Mouse (Mus musculus) myocyte (in vitro differentiated cells): ENCODE measurements around the gene Klf3. TPM values are rescaled to one million over a fixed set of nuclear protein-coding genes. Genes with fewer than 3 reads are reported as not detected.

Experiments
- H3K27me3 ChIP-seq: one replicate; pipeline ENCODE4 v1.6.1; 2011; ENCODE audit not compliant: control insufficient read depth, insufficient read depth, insufficient read length
- H3K36me3 ChIP-seq: one replicate; pipeline ENCODE4 v1.6.1; 2011; ENCODE audit not compliant: control insufficient read depth, insufficient read depth
- H3K4me2 ChIP-seq: one replicate; pipeline ENCODE4 v1.6.1; 2011; ENCODE audit warnings: low read depth, control low read depth
- H3K4me3 ChIP-seq: one replicate; pipeline ENCODE4 v1.5.1; 2011; ENCODE audit warnings: mild to moderate bottlenecking, control low read depth, moderate library complexity
- H3K79me2 ChIP-seq: one replicate; pipeline ENCODE4 v1.6.1; 2011; ENCODE audit not compliant: control insufficient read depth, insufficient read depth
- H3ac ChIP-seq: one replicate; pipeline ENCODE4 v1.6.1; 2011; ENCODE audit not compliant: control insufficient read depth, insufficient read length
- CEBPB ChIP-seq: IDR thresholded peaks from 2 replicates; pipeline ENCODE4 v1.6.1; 2011; ENCODE audit warnings: mild to moderate bottlenecking, moderate library complexity; ENCODE audit not compliant: poor library complexity, insufficient read depth, severe bottlenecking
- E2F4 ChIP-seq: IDR thresholded peaks from one replicate; pipeline ENCODE4 v1.6.1; 2011; ENCODE audit warnings: mild to moderate bottlenecking, control low read depth, moderate library complexity; ENCODE audit not compliant: insufficient read depth
- MAX ChIP-seq: IDR thresholded peaks from one replicate; pipeline ENCODE4 v1.6.1; 2011; ENCODE audit warnings: low read depth, mild to moderate bottlenecking, control low read depth
- MYOD1 ChIP-seq, 3 experiments: IDR thresholded peaks; one replicate each; pipeline ENCODE4 v1.6.1; 2011; ENCODE audit warnings: control low read depth in 2 of 3, low read depth in 2 of 3, mild to moderate bottlenecking in 2 of 3, moderate library complexity in 1 of 3; ENCODE audit not compliant: insufficient read length in 2 of 3, control insufficient read depth in 1 of 3
- MYOG ChIP-seq, 3 experiments: IDR thresholded peaks; one replicate each; pipeline ENCODE4 v1.6.1; 2011; ENCODE audit warnings: control low read depth in 2 of 3, low read depth in 2 of 3, mild to moderate bottlenecking in 2 of 3; ENCODE audit not compliant: insufficient read length in 2 of 3, control insufficient read depth in 1 of 3, insufficient read depth in 1 of 3
- POLR2A ChIP-seq: IDR thresholded peaks from one replicate; pipeline ENCODE4 v1.6.1; 2011; ENCODE audit warnings: low read depth, mild to moderate bottlenecking, control low read depth, moderate library complexity; ENCODE audit not compliant: insufficient read length
- POLR2AphosphoS2 ChIP-seq: IDR thresholded peaks from one replicate; pipeline ENCODE4 v1.6.1; 2011; ENCODE audit warnings: low read depth, control low read depth; ENCODE audit not compliant: insufficient read length
- REST ChIP-seq: IDR thresholded peaks from one replicate; pipeline ENCODE4 v1.6.1; 2011; ENCODE audit warnings: mild to moderate bottlenecking, control low read depth, moderate library complexity; ENCODE audit not compliant: insufficient read depth, insufficient read length
- SRF ChIP-seq: IDR thresholded peaks from one replicate; pipeline ENCODE4 v1.6.1; 2011; ENCODE audit warnings: low read depth; ENCODE audit not compliant: control insufficient read depth, insufficient read length
- TCF12 ChIP-seq: IDR thresholded peaks from one replicate; pipeline ENCODE4 v1.6.1; 2011; ENCODE audit warnings: mild to moderate bottlenecking, control low read depth; ENCODE audit not compliant: poor library complexity, insufficient read depth, severe bottlenecking
- TCF3 ChIP-seq: IDR thresholded peaks from one replicate; pipeline ENCODE4 v1.6.1; 2011; ENCODE audit warnings: low read depth, control low read depth; ENCODE audit not compliant: insufficient read length
- USF1 ChIP-seq: IDR thresholded peaks from one replicate; pipeline ENCODE4 v1.6.1; 2011; ENCODE audit warnings: low read depth, mild to moderate bottlenecking, control low read depth, moderate library complexity
- polyA plus RNA-seq: library from polyadenylated mRNA; unstranded; fragments of >200 nt; fragmentation: generic; extraction: Trizol; gene quantifications from one replicate; pipeline ENCODE4 v1.2.1, GENCODE M21; 2012; ENCODE audit warnings: missing spikeins

The Klf3 gene
- polyA plus RNA-seq, 1 experiment, result 27.4 TPM

DNA sequence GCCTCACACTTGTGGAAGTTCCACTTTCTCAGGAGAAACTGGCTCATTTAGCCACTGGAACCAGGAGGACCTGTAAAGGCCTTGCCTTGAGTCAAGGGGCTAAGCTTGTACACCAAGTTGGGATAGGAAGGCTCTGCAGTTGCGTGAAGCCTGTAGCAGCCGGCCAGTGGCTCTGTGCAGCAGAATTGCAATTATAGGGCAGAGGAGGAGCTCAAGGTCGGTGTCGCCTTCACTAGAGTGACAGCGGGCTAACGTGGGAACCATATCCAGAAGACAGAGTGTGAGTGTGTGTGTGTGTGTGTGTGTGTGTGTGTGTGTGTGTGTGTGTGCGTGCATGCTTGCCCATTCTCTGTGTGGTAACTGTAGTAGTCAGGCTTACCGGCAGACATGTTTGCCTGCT lies 12.4 kb downstream of the Klf3 start:
- TF ChIP-seq POLR2AphosphoS2, result peak; percentile 27
- no peak for TF ChIP-seq CEBPB
- Histone ChIP-seq H3ac (no peak overlapping the region), H3K27me3 (no peaks in the 10 kb centered on the region), H3K79me2 (peaks cover 86% of the 10 kb centered on the region), H3K4me2 (no peak overlapping the region), H3K36me3 (peaks cover 24% of the 10 kb centered on the region), H3K4me3 (no peak overlapping the region)

- no peak overlapping the region for H3ac ChIP-seq
- peaks cover 32% of the 10 kb centered on the region for H3K36me3 ChIP-seq
- no peak overlapping the region for H3K4me2 ChIP-seq
- no peak for TF ChIP-seq MAX
- peak; percentile 13 for TF ChIP-seq POLR2AphosphoS2
- peaks cover 82% of the 10 kb centered on the region for H3K79me2 ChIP-seq
- H3K27me3 ChIP-seq, result no peaks in the 10 kb centered on the region
- H3K4me3 ChIP-seq, result no peak overlapping the region
Measured at GRCm38 (mm10) chr5:64816290-64816973, 13.2 kb downstream of the Klf3 start.

DNA sequence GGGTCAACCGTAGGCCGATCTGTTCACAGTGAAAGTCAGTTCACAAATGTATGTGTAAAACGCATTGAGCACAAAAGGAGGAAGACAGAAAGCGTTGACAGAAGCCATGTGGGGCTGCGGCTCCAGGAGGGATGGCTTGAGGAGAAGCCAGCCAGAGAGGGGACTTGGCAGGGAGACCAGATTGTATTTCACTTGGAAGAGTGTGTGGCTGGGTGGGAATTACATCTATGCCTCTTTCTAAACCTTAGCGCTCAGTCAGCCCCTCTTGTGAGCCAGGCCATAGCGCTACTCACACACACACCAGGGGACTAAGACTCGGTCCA lies 13.7 kb downstream of the Klf3 start:
- H3ac ChIP-seq, result no peak overlapping the region
- peaks cover 33% of the 10 kb centered on the region for H3K36me3 ChIP-seq

GRCm38 (mm10) chr5:64819390-64819789 lies 16.2 kb downstream of the Klf3 start:
- H3K27me3 ChIP-seq, result no peaks in the 10 kb centered on the region
- H3K36me3 ChIP-seq, result peaks cover 51% of the 10 kb centered on the region
- H3K79me2 ChIP-seq, result peaks cover 59% of the 10 kb centered on the region
- H3K4me3 ChIP-seq, result no peak overlapping the region
- no peak overlapping the region for H3ac ChIP-seq
- TF ChIP-seq POLR2AphosphoS2 (peak; percentile 36), MAX (no peak)
- H3K4me2 ChIP-seq, result no peak overlapping the region

More for the DNA sequence above, 13.7 kb downstream of the Klf3 start:
- Histone ChIP-seq H3K79me2 (peaks cover 82% of the 10 kb centered on the region), H3K4me3 (no peak overlapping the region), H3K27me3 (no peaks in the 10 kb centered on the region), H3K4me2 (no peak overlapping the region)
- no peak for TF ChIP-seq CEBPB
- TF ChIP-seq SRF, result no peak
- no peak for TF ChIP-seq USF1
- TF ChIP-seq TCF12, result no peak
- TF ChIP-seq POLR2A, result no peak
- no peak for TF ChIP-seq MYOG (IDR thresholded peaks at IDR 0.05; ENCODE audit: control insufficient read depth in 1 of 3, insufficient read depth in 1 of 3, insufficient read length in 2 of 3, low read depth in 2 of 3)
- TF ChIP-seq REST, result no peak
- TF ChIP-seq E2F4, result no peak
- no peak for TF ChIP-seq TCF3
- no peak for TF ChIP-seq MAX
- no peak for TF ChIP-seq MYOD1 (IDR thresholded peaks at IDR 0.05; ENCODE audit: control insufficient read depth in 1 of 3, insufficient read length in 2 of 3, low read depth in 2 of 3)
- no peak for TF ChIP-seq POLR2AphosphoS2

DNA sequence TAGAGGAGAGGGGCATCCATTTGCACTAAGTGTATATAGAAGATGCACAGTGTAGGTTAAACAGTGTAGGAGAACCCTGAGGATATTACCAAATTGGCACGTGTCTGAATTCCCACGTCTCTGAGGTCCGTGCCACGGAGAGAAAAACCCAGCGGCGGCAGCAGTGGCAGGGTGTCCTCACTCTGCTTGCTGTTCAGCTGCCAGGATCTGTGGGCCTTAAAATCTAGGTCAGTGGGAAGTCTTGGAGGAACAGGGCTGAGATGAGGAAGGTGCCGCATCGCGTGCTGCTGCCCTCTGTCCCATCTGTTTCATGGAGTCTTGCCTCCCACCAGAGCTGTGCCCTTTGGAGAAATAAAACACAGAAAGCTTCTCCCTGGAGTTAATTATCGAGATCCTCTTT lies 16.9 kb downstream of the Klf3 start:
- Histone ChIP-seq H3K36me3 (peaks cover 59% of the 10 kb centered on the region), H3K27me3 (no peaks in the 10 kb centered on the region), H3K4me2 (no peak overlapping the region), H3K4me3 (no peak overlapping the region), H3K79me2 (peaks cover 52% of the 10 kb centered on the region), H3ac (no peak overlapping the region)
- TF ChIP-seq TCF12, result no peak
- no peak for TF ChIP-seq REST
- peak; percentile 14 for TF ChIP-seq POLR2A
- no peak for TF ChIP-seq USF1
- TF ChIP-seq CEBPB, result no peak

- TF ChIP-seq E2F4, result no peak
- TF ChIP-seq POLR2AphosphoS2, result peak; percentile 26
- no peaks in the 10 kb centered on the region for H3K27me3 ChIP-seq
- H3K79me2 ChIP-seq, result peaks cover 40% of the 10 kb centered on the region
- no peak overlapping the region for H3K4me2 ChIP-seq
- no peak overlapping the region for H3ac ChIP-seq
- H3K36me3 ChIP-seq, result peaks cover 70% of the 10 kb centered on the region
- no peak overlapping the region for H3K4me3 ChIP-seq
Measured at GRCm38 (mm10) chr5:64821294-64821693, 18.1 kb downstream of the Klf3 start.
